Mouse (Mus musculus) macrophage (primary cell): ENCODE results near the gene Gm44790. TPM values are rescaled to one million over a fixed set of nuclear protein-coding genes. Genes with fewer than 3 reads are reported as not detected.

Source experiments
- H3K27ac ChIP-seq: fragments of 350-480 bp; formaldehyde crosslinking; 2 replicates; pipeline ENCODE4 v1.9.0; 2021
- H3K36me3 ChIP-seq: fragments of 350-480 bp; formaldehyde crosslinking; 2 replicates; pipeline ENCODE4 v1.9.0; 2021; ENCODE audit errors: inconsistent target
- H3K4me3 ChIP-seq: fragments of 350-480 bp; formaldehyde crosslinking; 2 replicates; pipeline ENCODE4 v1.9.0; 2021; ENCODE audit errors: inconsistent target
- H3K79me2 ChIP-seq: fragments of 350-480 bp; formaldehyde crosslinking; 2 replicates; pipeline ENCODE4 v1.9.0; 2021; ENCODE audit errors: inconsistent target
- WGBS: methylation state at CpG from one replicate; pipeline ENCODE4 v1.1.7; 2026; ENCODE audit warnings: inconsistent platforms; ENCODE audit not compliant: missing documents; 5-methylcytosine and 5-hydroxymethylcytosine counted together
- polyA plus RNA-seq: library from polyadenylated mRNA; stranded (reverse); fragments of 250-400 nt; gene quantifications from 3 replicates; pipeline ENCODE4 v1.2.4, GENCODE M21; 2018; ENCODE audit warnings: inconsistent platforms

Gene Gm44790
- polyA plus RNA-seq, 1 experiment from 2014 or later: not detected

GRCm38 (mm10) chr6:86494767-86495166, 68.3 kb downstream of the Gm44790 start:
- Histone ChIP-seq H3K79me2 (no peaks in the 10 kb centered on the region), H3K4me3 (no peak overlapping the region), H3K27ac (no peak overlapping the region), H3K36me3 (no peaks in the 10 kb centered on the region)
- 94% methylated on average over 2 of the region's 7 CpGs for WGBS

Other genes starting within 250 kb of the Gm44790 start
- not detected in 3 replicates for gene Tgfa, start 231.4 kb upstream of the Gm44790 start, polyA plus RNA-seq
- gene Fam136a, start 61.0 kb upstream of the Gm44790 start, polyA plus RNA-seq: 12.4 to 38.2 TPM (median 14.4 TPM) in 3 replicates
- 12.5 to 46.1 TPM (median 31.1 TPM) in 3 replicates for gene Snrpg, start 55.4 kb upstream of the Gm44790 start, polyA plus RNA-seq
- 69.4 to 127 TPM (median 122 TPM) in 3 replicates for gene Pcyox1, start 29.5 kb upstream of the Gm44790 start, polyA plus RNA-seq
- 11.3 to 18.2 TPM (median 14.0 TPM) in 3 replicates for gene Tia1, start 22.4 kb upstream of the Gm44790 start, polyA plus RNA-seq
- gene C87436, start 11.7 kb downstream of the Gm44790 start, polyA plus RNA-seq: 8.0 to 12.3 TPM (median 8.9 TPM) in 3 replicates
- gene Pcbp1, start 99.7 kb downstream of the Gm44790 start, polyA plus RNA-seq: 129 to 213 TPM (median 209 TPM) in 3 replicates
- 0.14 to 0.17 TPM in 2 of 3 replicates, not detected in the other for gene Asprv1, start 201.5 kb downstream of the Gm44790 start, polyA plus RNA-seq
- 6.7 to 27.0 TPM (median 16.6 TPM) in 3 replicates for gene Mxd1, start 242.5 kb downstream of the Gm44790 start, polyA plus RNA-seq